Mouse (Mus musculus) cerebellum, postnatal 25 days (tissue): Measurements from ENCODE around the gene Slc13a4.
A peak's percentile ranks its signal among the peaks of the same experiment; 100 is the strongest.

ENCODE experiments used
- DNase-seq, 2 experiments: peaks; one replicate each; pipeline ENCODE4 v3.0.0; 2021; ENCODE audit warnings: mixed read lengths in 2 of 2

Slc13a4 gene

GRCm38 (mm10) chr6:35308037-35308436 lies at the start of gene Slc13a4:
Slc13a4 (minus strand) TSS chr6:35308131.
- DNase-seq, result no peak

- DNase-seq, result no peak
Observed at GRCm38 (mm10) chr6:35355320-35355719, 47.4 kb upstream of the Slc13a4 start.

GRCm38 (mm10) chr6:35354622-35354998 lies 46.7 kb upstream of the Slc13a4 start:
- DNase-seq, result no peak

GRCm38 (mm10) chr6:35353846-35354621 lies 46.1 kb upstream of the Slc13a4 start:
- no peak for DNase-seq

GRCm38 (mm10) chr6:35353416-35353815 lies 45.5 kb upstream of the Slc13a4 start:
- no peak for DNase-seq

- no peak for DNase-seq
Observed at GRCm38 (mm10) chr6:35352867-35353266, 44.9 kb upstream of the Slc13a4 start.

- no peak for DNase-seq
Observed at GRCm38 (mm10) chr6:35351826-35352225, 43.9 kb upstream of the Slc13a4 start.

GRCm38 (mm10) chr6:35349784-35350183 lies 41.9 kb upstream of the Slc13a4 start:
- DNase-seq, result no peak

- no peak for DNase-seq
Observed at GRCm38 (mm10) chr6:35338640-35339039, 30.7 kb upstream of the Slc13a4 start.

GRCm38 (mm10) chr6:35337836-35338235 lies 29.9 kb upstream of the Slc13a4 start:
- no peak for DNase-seq

- no peak for DNase-seq
Observed at GRCm38 (mm10) chr6:35335452-35335851, 27.5 kb upstream of the Slc13a4 start.

GRCm38 (mm10) chr6:35334278-35334677 lies 26.3 kb upstream of the Slc13a4 start:
- DNase-seq, result no peak

GRCm38 (mm10) chr6:35333632-35334031 lies 25.7 kb upstream of the Slc13a4 start:
- no peak for DNase-seq

GRCm38 (mm10) chr6:35330834-35331233 lies 22.9 kb upstream of the Slc13a4 start:
- DNase-seq, result peak; percentile 11 to 18

GRCm38 (mm10) chr6:35329956-35330355 lies 22.0 kb upstream of the Slc13a4 start:
- peak; percentile 27 to 32 for DNase-seq

GRCm38 (mm10) chr6:35326111-35326515 lies 18.2 kb upstream of the Slc13a4 start, which contains the start of gene Fam180a:
Fam180a (minus strand) TSS chr6:35326141.
- no peak for DNase-seq

GRCm38 (mm10) chr6:35324306-35324705 lies 16.4 kb upstream of the Slc13a4 start:
- no peak for DNase-seq

GRCm38 (mm10) chr6:35323046-35323445 lies 15.1 kb upstream of the Slc13a4 start:
- DNase-seq, result no peak

GRCm38 (mm10) chr6:35321105-35321504 lies 13.2 kb upstream of the Slc13a4 start:
- no peak for DNase-seq

- no peak for DNase-seq
Observed at GRCm38 (mm10) chr6:35319850-35320249, 11.9 kb upstream of the Slc13a4 start.

- DNase-seq, result no peak
Observed at GRCm38 (mm10) chr6:35313520-35313919, 5.6 kb upstream of the Slc13a4 start.

GRCm38 (mm10) chr6:35309406-35309805 lies 1.5 kb upstream of the Slc13a4 start:
- no peak for DNase-seq

- no peak for DNase-seq
Observed at GRCm38 (mm10) chr6:35307136-35307535, 795 bp downstream of the Slc13a4 start.

- no peak for DNase-seq
Observed at GRCm38 (mm10) chr6:35303355-35303900, 4.5 kb downstream of the Slc13a4 start.

GRCm38 (mm10) chr6:35302581-35302980 lies 5.3 kb downstream of the Slc13a4 start:
- DNase-seq, result no peak
